Mouse (Mus musculus): ENCODE measurements around the gene Ace3. TPM values are rescaled to one million over a fixed set of nuclear protein-coding genes. Genes with fewer than 3 reads are reported as not detected.
A peak's percentile ranks its signal among the peaks of the same experiment; 100 is the strongest.

The Ace3 gene
- polyA plus RNA-seq, 1 experiment from 2014 or later = not detected

GRCm38 (mm10) chr11:105953402-105953801 lies 41.1 kb upstream of the Ace3 start:
- H3K9ac ChIP-seq (ENCODE audit: low read depth, low read length) = no peak overlapping the region
- H3K4me2 ChIP-seq = no peak overlapping the region
- no peaks in the 10 kb centered on the region for H3K4me1 ChIP-seq (ENCODE audit: control insufficient read depth, insufficient read depth, low read length)
- 69% methylated on average over 6 of the region's 6 CpGs for WGBS (ENCODE audit: insufficient replicate concordance)
- peaks cover 8% of the 10 kb centered on the region; the same call in 1 of the 2 replicates for H3K27me3 ChIP-seq (ENCODE audit: control insufficient read depth, insufficient read depth, low read length)
- H3K4me3 ChIP-seq (ENCODE audit: low read depth, low read length) = no peak overlapping the region
- no peaks in the 10 kb centered on the region for H3K9me3 ChIP-seq (replicated peaks; ENCODE audit: control insufficient read depth, low read length)
- ATAC-seq (replicated peaks; ENCODE audit: insufficient number of reproducible peaks, low FRiP score, low TSS enrichment) = no peak; the same call in 1 of the 2 replicates
- H3K27ac ChIP-seq (ENCODE audit: low read depth, low read length) = no peak overlapping the region
- H3K36me3 ChIP-seq (ENCODE audit: control insufficient read depth, insufficient read depth, low read length) = no peaks in the 10 kb centered on the region

GRCm38 (mm10) chr11:105955815-105956430 lies 38.6 kb upstream of the Ace3 start:
- Histone ChIP-seq H3K27me3 (ENCODE audit: control insufficient read depth, insufficient read depth, low read length) (peaks cover 5% of the 10 kb centered on the region; the same call in 1 of the 2 replicates), H3K4me1 (ENCODE audit: control insufficient read depth, insufficient read depth, low read length) (peaks cover 8% of the 10 kb centered on the region; the same call in 1 of the 2 replicates), H3K4me3 (ENCODE audit: low read depth, low read length) (no peak overlapping the region), H3K27ac (ENCODE audit: low read depth, low read length) (no peak overlapping the region), H3K36me3 (ENCODE audit: control insufficient read depth, insufficient read depth, low read length) (no peaks in the 10 kb centered on the region), H3K4me2 (no peak overlapping the region), H3K9ac (ENCODE audit: low read depth, low read length) (no peak overlapping the region), H3K9me3 (replicated peaks; ENCODE audit: control insufficient read depth, low read length) (no peaks in the 10 kb centered on the region)
- 88% methylated on average over 28 of the region's 28 CpGs for WGBS (ENCODE audit: insufficient replicate concordance)
- ATAC-seq (replicated peaks; ENCODE audit: insufficient number of reproducible peaks, low FRiP score, low TSS enrichment) = no peak

- H3K4me2 ChIP-seq = no peak overlapping the region
- H3K4me3 ChIP-seq (ENCODE audit: low read depth, low read length) = no peak overlapping the region
- H3K9me3 ChIP-seq (replicated peaks; ENCODE audit: control insufficient read depth, low read length) = no peaks in the 10 kb centered on the region
- 49% methylated on average over 6 of the region's 6 CpGs for WGBS (ENCODE audit: insufficient replicate concordance)
- no peak for ATAC-seq (replicated peaks; ENCODE audit: insufficient number of reproducible peaks, low FRiP score, low TSS enrichment)
- no peaks in the 10 kb centered on the region for H3K36me3 ChIP-seq (ENCODE audit: control insufficient read depth, insufficient read depth, low read length)
- peaks cover 8% of the 10 kb centered on the region; the same call in 1 of the 2 replicates for H3K4me1 ChIP-seq (ENCODE audit: control insufficient read depth, insufficient read depth, low read length)
- no peak overlapping the region for H3K9ac ChIP-seq (ENCODE audit: low read depth, low read length)
- H3K27ac ChIP-seq (ENCODE audit: low read depth, low read length) = no peak overlapping the region; the same call in 1 of the 2 replicates
- H3K27me3 ChIP-seq (ENCODE audit: control insufficient read depth, insufficient read depth, low read length) = 0 out of 2 replicates have a peak, but pooled peaks cover 2% of the 10 kb centered on the region
Observed at GRCm38 (mm10) chr11:105957501-105957900, 37.0 kb upstream of the Ace3 start.

GRCm38 (mm10) chr11:105958566-105958965 lies 35.9 kb upstream of the Ace3 start:
- H3K4me2 ChIP-seq = no peak overlapping the region
- H3K9me3 ChIP-seq (replicated peaks; ENCODE audit: control insufficient read depth, low read length) = no peaks in the 10 kb centered on the region
- WGBS (ENCODE audit: insufficient replicate concordance) = 37% methylated on average over 1 of the region's 1 CpGs

GRCm38 (mm10) chr11:105959355-105959754 lies 35.1 kb upstream of the Ace3 start:
- H3K27ac ChIP-seq (ENCODE audit: low read depth, low read length) = no peak overlapping the region
- no peaks in the 10 kb centered on the region for H3K9me3 ChIP-seq (replicated peaks; ENCODE audit: control insufficient read depth, low read length)
- no peak overlapping the region for H3K4me3 ChIP-seq (ENCODE audit: low read depth, low read length)
- ATAC-seq (replicated peaks; ENCODE audit: insufficient number of reproducible peaks, low FRiP score, low TSS enrichment) = peak; percentile 42; the same call in 1 of the 2 replicates
- no peaks in the 10 kb centered on the region for H3K36me3 ChIP-seq (ENCODE audit: control insufficient read depth, insufficient read depth, low read length)
- peak overlapping the region; percentile 54 for H3K4me2 ChIP-seq
- H3K4me1 ChIP-seq (ENCODE audit: control insufficient read depth, insufficient read depth, low read length) = peaks cover 8% of the 10 kb centered on the region; the same call in 1 of the 2 replicates
- 10% methylated on average over 17 of the region's 17 CpGs for WGBS (ENCODE audit: insufficient replicate concordance)
- no peak overlapping the region for H3K9ac ChIP-seq (ENCODE audit: low read depth, low read length)
- H3K27me3 ChIP-seq (ENCODE audit: control insufficient read depth, insufficient read depth, low read length) = no peaks in the 10 kb centered on the region

More at GRCm38 (mm10) chr11:105958566-105958965, 35.9 kb upstream of the Ace3 start:
- ATAC-seq (replicated peaks; ENCODE audit: insufficient number of reproducible peaks, low FRiP score, low TSS enrichment) = no peak
- Histone ChIP-seq H3K4me1 (ENCODE audit: control insufficient read depth, insufficient read depth, low read length) (peaks cover 8% of the 10 kb centered on the region; the same call in 1 of the 2 replicates), H3K9ac (ENCODE audit: low read depth, low read length) (no peak overlapping the region), H3K27me3 (ENCODE audit: control insufficient read depth, insufficient read depth, low read length) (no peaks in the 10 kb centered on the region), H3K27ac (ENCODE audit: low read depth, low read length) (no peak overlapping the region), H3K4me3 (ENCODE audit: low read depth, low read length) (no peak overlapping the region), H3K36me3 (ENCODE audit: control insufficient read depth, insufficient read depth, low read length) (no peaks in the 10 kb centered on the region)

GRCm38 (mm10) chr11:105964691-105965090 lies 29.8 kb upstream of the Ace3 start:
- H3K4me3 ChIP-seq (ENCODE audit: low read depth, low read length) = no peak overlapping the region
- H3K4me2 ChIP-seq = no peak overlapping the region
- WGBS (ENCODE audit: insufficient replicate concordance) = 65% methylated on average over 5 of the region's 5 CpGs
- no peaks in the 10 kb centered on the region for H3K36me3 ChIP-seq (ENCODE audit: control insufficient read depth, insufficient read depth, low read length)
- H3K27me3 ChIP-seq (ENCODE audit: control insufficient read depth, insufficient read depth, low read length) = peaks cover 42% of the 10 kb centered on the region
- no peaks in the 10 kb centered on the region for H3K9me3 ChIP-seq (replicated peaks; ENCODE audit: control insufficient read depth, low read length)
- H3K27ac ChIP-seq (ENCODE audit: low read depth, low read length) = no peak overlapping the region
- H3K4me1 ChIP-seq (ENCODE audit: control insufficient read depth, insufficient read depth, low read length) = 0 out of 2 replicates have a peak, but pooled peaks cover 3% of the 10 kb centered on the region
- H3K9ac ChIP-seq (ENCODE audit: low read depth, low read length) = no peak overlapping the region
- ATAC-seq (replicated peaks; ENCODE audit: insufficient number of reproducible peaks, low FRiP score, low TSS enrichment) = no peak

GRCm38 (mm10) chr11:105966288-105966687 lies 28.2 kb upstream of the Ace3 start:
- H3K27ac ChIP-seq (ENCODE audit: low read depth, low read length) = no peak overlapping the region
- no peak for ATAC-seq (replicated peaks; ENCODE audit: insufficient number of reproducible peaks, low FRiP score, low TSS enrichment)
- H3K27me3 ChIP-seq (ENCODE audit: control insufficient read depth, insufficient read depth, low read length) = peaks cover 55% of the 10 kb centered on the region
- no peak overlapping the region for H3K4me2 ChIP-seq
- 0 out of 2 replicates have a peak, but pooled peaks cover 2% of the 10 kb centered on the region for H3K4me1 ChIP-seq (ENCODE audit: control insufficient read depth, insufficient read depth, low read length)
- H3K9ac ChIP-seq (ENCODE audit: low read depth, low read length) = no peak overlapping the region
- 50% methylated on average over 4 of the region's 4 CpGs for WGBS (ENCODE audit: insufficient replicate concordance)
- no peaks in the 10 kb centered on the region for H3K9me3 ChIP-seq (replicated peaks; ENCODE audit: control insufficient read depth, low read length)
- no peaks in the 10 kb centered on the region for H3K36me3 ChIP-seq (ENCODE audit: control insufficient read depth, insufficient read depth, low read length)
- H3K4me3 ChIP-seq (ENCODE audit: low read depth, low read length) = no peak overlapping the region

- H3K4me3 ChIP-seq (ENCODE audit: low read depth, low read length) = peak within 1 kb of the TSS; percentile 52
- peak within 1 kb of the TSS; percentile 24 for H3K9ac ChIP-seq (ENCODE audit: low read depth, low read length)
- H3K27me3 ChIP-seq (ENCODE audit: control insufficient read depth, insufficient read depth, low read length) = peaks cover 65% of the 10 kb centered on the region
- H3K36me3 ChIP-seq (ENCODE audit: control insufficient read depth, insufficient read depth, low read length) = no peaks in the 10 kb centered on the region
- H3K4me1 ChIP-seq (ENCODE audit: control insufficient read depth, insufficient read depth, low read length) = 0 out of 2 replicates have a peak, but pooled peaks cover 2% of the 10 kb centered on the region
- ATAC-seq (replicated peaks; ENCODE audit: insufficient number of reproducible peaks, low FRiP score, low TSS enrichment) = no peak
- H3K4me2 ChIP-seq = peak within 1 kb of the TSS; percentile 95
- no peak within 1 kb of the TSS for H3K27ac ChIP-seq (ENCODE audit: low read depth, low read length)
- H3K9me3 ChIP-seq (replicated peaks; ENCODE audit: control insufficient read depth, low read length) = no peaks in the 10 kb centered on the region
- WGBS (ENCODE audit: insufficient replicate concordance) = under 1% methylated on average over 75 of the region's 76 CpGs
Observed at GRCm38 (mm10) chr11:105967741-105968574, 26.5 kb upstream of the Ace3 start, which contains the start of gene Ace. TSS of gene Ace (plus strand) at chr11:105967945.
